Mouse (Mus musculus) adipose tissue, adult 10 weeks (tissue): ENCODE data around the gene Cybc1. TPM values are rescaled to one million over a fixed set of nuclear protein-coding genes. Genes with fewer than 3 reads are reported as not detected.

Experiments used
- polyA plus RNA-seq: library from polyadenylated mRNA; stranded (reverse); fragments of 350-450 nt; fragmentation: Illumina TruSeq; extraction: RNeasy Lipid Tissue Mini Kit (QIAGEN cat#74804); gene quantifications from one replicate; pipeline ENCODE4 v1.2.3, GENCODE M21; 2014; ENCODE audit warnings: low read depth, low replicate concordance

The Cybc1 gene
- 34.5 TPM for polyA plus RNA-seq

GRCm38 (mm10) chr11:121229018-121229439 lies at the start of gene Cybc1:
Cybc1 (minus strand) TSS chr11:121229322.

GRCm38 (mm10) chr11:121259160-121260100 lies 30.3 kb upstream of the Cybc1 start, which contains the start of gene Foxk2:
Foxk2 (plus strand) TSS chr11:121259990.

DNA sequence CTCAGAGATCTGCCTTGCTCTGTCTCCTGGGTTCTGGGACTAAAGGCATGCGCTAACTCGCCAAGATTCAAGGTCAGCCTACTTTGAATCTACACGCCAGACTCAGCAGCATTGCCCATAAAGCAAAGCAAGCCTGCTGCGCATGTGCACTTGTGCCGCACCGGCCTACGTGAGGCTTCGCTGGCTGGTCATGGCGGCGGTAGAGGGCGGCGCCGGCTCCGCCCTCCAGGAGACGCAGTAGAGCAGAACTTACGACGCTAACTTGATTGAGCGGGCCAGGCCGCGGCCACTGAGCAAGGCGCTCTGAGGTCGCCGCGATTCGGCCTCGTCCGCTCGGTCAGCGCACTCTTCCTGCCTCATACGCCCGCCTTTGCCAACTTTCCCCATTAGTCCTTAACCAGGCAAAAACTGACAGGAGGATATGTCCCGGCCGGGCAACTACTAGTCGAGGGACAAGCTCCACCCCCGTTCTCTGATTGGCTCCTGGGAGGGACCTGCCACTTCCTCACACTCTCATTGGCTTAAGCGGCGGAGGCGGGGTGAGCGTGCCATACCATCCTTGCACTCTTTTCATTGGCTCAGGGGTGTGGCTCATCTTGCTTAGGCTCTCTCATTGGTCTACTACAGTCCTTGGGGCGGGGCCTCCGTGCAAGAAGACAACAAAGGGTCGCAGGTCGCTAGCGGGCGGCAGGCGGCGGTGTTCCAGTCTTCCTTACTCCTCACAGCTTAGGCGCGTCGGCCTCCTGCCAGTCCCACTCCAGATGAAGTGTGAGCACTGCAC lies 7.6 kb upstream of the Cybc1 start, which contains the start of gene Narf:
Gene Narf, plus strand, starts transcription at position 690 of the 781 bp plus-strand sequence.

DNA sequence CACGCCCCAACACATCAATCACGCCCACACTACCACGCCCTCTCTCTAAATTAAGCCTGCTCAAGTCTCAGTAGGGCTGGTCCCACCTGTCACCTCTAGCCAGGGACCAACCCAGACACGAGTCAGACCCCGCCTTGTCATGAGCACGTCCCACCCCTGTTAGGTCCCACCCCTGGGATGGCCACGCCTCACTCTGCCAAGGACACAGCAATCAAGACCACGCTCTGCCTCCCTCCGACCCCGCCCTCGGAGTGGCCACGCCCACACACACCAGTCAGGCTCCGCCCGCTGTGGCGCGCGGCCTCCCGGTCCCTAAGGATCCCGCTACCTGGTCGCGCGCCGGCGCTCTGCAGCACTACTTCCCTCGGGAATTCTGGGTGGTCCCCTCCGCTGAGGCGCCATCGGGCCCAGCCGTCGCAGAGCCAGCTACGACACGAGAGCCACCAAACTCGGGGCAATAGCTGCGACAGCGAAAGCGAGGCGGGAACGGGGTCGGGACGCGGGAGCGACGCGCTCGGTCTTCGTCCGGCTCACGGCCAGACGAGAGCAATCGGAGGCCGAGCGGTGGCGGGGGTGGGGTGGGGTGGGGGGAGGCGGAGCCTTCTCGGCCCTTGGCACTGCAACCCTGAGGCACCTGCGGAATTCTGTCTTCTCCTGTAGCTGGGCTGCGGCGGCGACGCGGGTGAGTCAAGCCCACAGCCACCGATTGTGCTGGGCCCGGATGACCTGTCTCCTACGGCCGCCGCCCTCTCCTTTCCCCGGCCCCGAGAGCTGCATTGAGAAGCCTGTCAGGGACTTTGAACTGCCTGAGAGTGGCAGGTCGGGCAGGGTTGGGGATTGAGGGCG lies 24.7 kb downstream of the Cybc1 start, which contains the start of the genes Hexdc and Ogfod3:
Gene Hexdc, plus strand, starts transcription at position 273 of the 846 bp plus-strand sequence.
Gene Ogfod3, minus strand, starts transcription at position 551 of the 846 bp plus-strand sequence.

Other genes with a start within 250 kb of the Cybc1 start
- 91.1 TPM for gene Csnk1d, start 238.0 kb downstream of the Cybc1 start, polyA plus RNA-seq
- gene Cd7, start 189.9 kb downstream of the Cybc1 start, polyA plus RNA-seq: 1.7 TPM
- 6.3 TPM for gene Sectm1b, start 165.8 kb downstream of the Cybc1 start, polyA plus RNA-seq
- 3.5 TPM for gene Sectm1a, start 148.1 kb downstream of the Cybc1 start, polyA plus RNA-seq
- 0.38 TPM for gene Tex19.2, start 110.6 kb downstream of the Cybc1 start, polyA plus RNA-seq
- gene Tex19.1, start 83.2 kb downstream of the Cybc1 start, polyA plus RNA-seq: not detected
- not detected for gene Uts2r, start 69.1 kb downstream of the Cybc1 start, polyA plus RNA-seq
- 23.5 TPM for gene Hexdc, start 24.9 kb downstream of the Cybc1 start, polyA plus RNA-seq
- gene Ogfod3, start 24.6 kb downstream of the Cybc1 start, polyA plus RNA-seq: 35.1 TPM
- 16.1 TPM for gene Narf, start 7.9 kb upstream of the Cybc1 start, polyA plus RNA-seq
- gene Foxk2, start 30.7 kb upstream of the Cybc1 start, polyA plus RNA-seq: 31.0 TPM
- 39.8 TPM for gene Wdr45b, start 125.1 kb upstream of the Cybc1 start, polyA plus RNA-seq
- gene Rab40b, start 158.9 kb upstream of the Cybc1 start, polyA plus RNA-seq: 10.5 TPM
- gene Fn3krp, start 192.1 kb upstream of the Cybc1 start, polyA plus RNA-seq: 11.6 TPM
- 3.0 TPM for gene Fn3k, start 205.6 kb upstream of the Cybc1 start, polyA plus RNA-seq
- gene Tbcd, start 222.6 kb upstream of the Cybc1 start, polyA plus RNA-seq: 49.8 TPM